Mouse (Mus musculus) forelimb bud, embryonic 11.5 days (tissue): ENCODE data around the gene Tmem104.
A peak's percentile ranks its signal among the peaks of the same experiment; 100 is the strongest.

Experiments used
- DNase-seq: peaks from one replicate; pipeline ENCODE4 v3.0.0-alpha.2; 2012; ENCODE audit warnings: low read depth, low spot score

The Tmem104 gene

GRCm38 (mm10) chr11:115187224-115187639 is at the start of gene Tmem104:
Tmem104 (plus strand) TSS chr11:115187487.
- DNase-seq = peak; percentile 96

- no peak for DNase-seq
Measured at GRCm38 (mm10) chr11:115138597-115139262, 48.6 kb upstream of the Tmem104 start.

GRCm38 (mm10) chr11:115141970-115142369 is 45.3 kb upstream of the Tmem104 start:
- DNase-seq = no peak

GRCm38 (mm10) chr11:115147813-115148212 is 39.5 kb upstream of the Tmem104 start:
- DNase-seq = no peak

- no peak for DNase-seq
Measured at GRCm38 (mm10) chr11:115150741-115151254, 36.5 kb upstream of the Tmem104 start.

- DNase-seq = peak; percentile 76
Measured at GRCm38 (mm10) chr11:115151755-115152429, 35.4 kb upstream of the Tmem104 start.

GRCm38 (mm10) chr11:115153088-115153487 is 34.2 kb upstream of the Tmem104 start:
- DNase-seq = no peak

- DNase-seq = peak; percentile 69
Measured at GRCm38 (mm10) chr11:115153699-115154292, 33.5 kb upstream of the Tmem104 start.

GRCm38 (mm10) chr11:115155053-115155634 is 32.1 kb upstream of the Tmem104 start:
- DNase-seq = no peak

GRCm38 (mm10) chr11:115157933-115158719 is 29.2 kb upstream of the Tmem104 start:
- no peak for DNase-seq

GRCm38 (mm10) chr11:115160016-115160797 is 27.1 kb upstream of the Tmem104 start:
- peak; percentile 48 for DNase-seq

GRCm38 (mm10) chr11:115160883-115161577 is 26.3 kb upstream of the Tmem104 start:
- DNase-seq = peak; percentile 58

- DNase-seq = no peak
Measured at GRCm38 (mm10) chr11:115161578-115162204, 25.6 kb upstream of the Tmem104 start.

GRCm38 (mm10) chr11:115162205-115162601 is 25.1 kb upstream of the Tmem104 start:
- no peak for DNase-seq

GRCm38 (mm10) chr11:115162832-115163480 is 24.3 kb upstream of the Tmem104 start, which contains the start of gene Slc9a3r1:
Slc9a3r1 (plus strand) TSS chr11:115163341.
- DNase-seq = peak; percentile 95

- peak; percentile 37 for DNase-seq
Measured at GRCm38 (mm10) chr11:115163568-115164150, 23.6 kb upstream of the Tmem104 start.

GRCm38 (mm10) chr11:115164341-115164975 is 22.8 kb upstream of the Tmem104 start:
- no peak for DNase-seq

GRCm38 (mm10) chr11:115164976-115165374 is 22.3 kb upstream of the Tmem104 start:
- no peak for DNase-seq
